Mouse (Mus musculus): Measurements from ENCODE around the gene Ccdc142.
A peak's percentile ranks its signal among the peaks of the same experiment; 100 is the strongest.

Gene Ccdc142

GRCm38 (mm10) chr6:83086121-83087035, 15.0 kb upstream of the Ccdc142 start, which contains the start of gene Lbx2:
Lbx2 (plus strand) TSS chr6:83086367.
- DNase-seq (ENCODE audit: low spot score): no peak

- no peak for DNase-seq (ENCODE audit: low spot score)
These were observed 14.0 kb upstream of the Ccdc142 start for GRCm38 (mm10) chr6:83087205-83087925.

GRCm38 (mm10) chr6:83087926-83088260, 13.5 kb upstream of the Ccdc142 start:
- no peak for DNase-seq (ENCODE audit: low spot score)

DNA sequence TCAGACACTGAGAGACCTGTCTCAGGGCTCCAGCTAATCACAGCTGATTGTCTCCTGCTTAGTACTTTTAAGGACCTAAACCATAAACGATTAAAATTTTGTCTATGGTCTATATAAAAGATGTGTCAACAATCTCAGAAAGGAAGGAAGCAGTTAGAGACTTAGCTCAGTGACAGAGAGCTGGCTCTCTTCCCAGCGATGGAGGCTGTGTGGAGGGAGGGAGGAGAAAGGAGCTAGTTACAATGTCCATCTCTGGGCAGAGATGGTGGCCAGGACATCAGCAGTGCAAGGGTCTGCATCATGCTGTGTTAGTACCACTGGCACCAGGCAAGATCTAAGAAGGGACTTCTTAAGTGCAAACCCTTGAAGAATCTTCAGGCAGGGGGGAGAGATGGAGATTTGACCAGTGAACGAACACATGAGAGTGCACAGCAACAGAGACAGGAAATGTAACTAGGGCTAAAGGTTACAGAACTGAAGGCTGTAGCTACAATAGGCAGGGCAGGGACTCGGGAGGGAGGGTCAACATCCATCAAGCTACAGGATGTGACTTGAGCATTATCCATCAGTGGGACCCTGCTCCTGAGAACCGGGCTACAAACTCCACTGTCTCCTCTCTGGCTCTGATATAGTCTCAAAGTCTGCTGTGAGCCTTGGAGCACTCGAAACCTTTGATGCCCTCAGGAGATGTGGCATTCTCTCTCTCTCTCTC, 8.8 kb upstream of the Ccdc142 start:
- no peak for DNase-seq (ENCODE audit: low spot score)

GRCm38 (mm10) chr6:83095968-83096367, 5.4 kb upstream of the Ccdc142 start:
- DNase-seq (ENCODE audit: low spot score): no peak

GRCm38 (mm10) chr6:83098411-83098810, 3.0 kb upstream of the Ccdc142 start:
- DNase-seq (ENCODE audit: low spot score): no peak

DNA sequence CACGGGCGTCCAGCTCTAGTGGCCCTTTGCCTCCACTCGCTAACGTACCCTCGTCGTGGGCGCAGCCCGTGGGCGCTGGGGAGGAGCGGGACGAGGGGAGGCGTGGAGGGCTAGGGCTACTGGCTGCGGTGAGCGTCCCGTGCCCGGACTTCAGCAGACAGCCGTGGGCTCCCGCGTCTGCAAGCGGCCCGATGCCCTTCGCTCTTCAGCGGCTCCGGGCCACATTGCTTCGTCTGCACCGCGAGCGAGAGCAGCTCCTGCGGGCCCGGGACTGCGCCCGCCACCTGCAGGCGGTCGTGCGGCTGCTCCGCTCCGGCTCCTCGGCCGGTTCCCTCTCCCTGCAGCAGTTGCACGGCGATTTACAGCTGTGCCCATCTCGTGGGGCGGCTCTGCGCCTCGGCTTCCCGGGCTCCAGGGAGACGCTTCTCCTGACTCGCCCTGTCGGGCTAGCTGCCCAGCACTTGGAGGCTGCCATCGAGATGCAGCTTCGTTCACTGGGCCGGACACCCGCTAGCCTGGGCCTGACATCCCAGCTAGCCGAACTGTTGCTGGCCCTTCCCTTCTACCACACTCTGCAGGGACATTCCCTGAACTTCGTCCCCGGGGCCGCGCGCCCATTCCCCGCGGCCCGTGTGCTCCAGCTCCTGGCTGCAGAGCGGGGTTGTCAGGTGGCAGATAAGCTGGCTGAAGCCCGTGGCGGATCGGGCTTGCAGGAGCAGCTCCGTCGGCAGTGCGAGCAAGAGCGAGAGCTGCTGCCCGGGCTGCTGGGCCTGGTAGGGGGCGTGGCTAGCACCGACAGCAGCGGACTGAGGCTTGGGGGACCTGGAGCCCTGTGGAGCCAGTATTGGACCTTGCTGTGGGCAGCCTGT, 521 bp downstream of the Ccdc142 start:
- peak; percentile 75 for DNase-seq (ENCODE audit: low spot score)

GRCm38 (mm10) chr6:83103130-83103650, 1.8 kb downstream of the Ccdc142 start:
- peak; percentile 87 for DNase-seq (ENCODE audit: low spot score)

- DNase-seq (ENCODE audit: low spot score): no peak
These were observed 2.8 kb downstream of the Ccdc142 start for GRCm38 (mm10) chr6:83104158-83104557.

DNA sequence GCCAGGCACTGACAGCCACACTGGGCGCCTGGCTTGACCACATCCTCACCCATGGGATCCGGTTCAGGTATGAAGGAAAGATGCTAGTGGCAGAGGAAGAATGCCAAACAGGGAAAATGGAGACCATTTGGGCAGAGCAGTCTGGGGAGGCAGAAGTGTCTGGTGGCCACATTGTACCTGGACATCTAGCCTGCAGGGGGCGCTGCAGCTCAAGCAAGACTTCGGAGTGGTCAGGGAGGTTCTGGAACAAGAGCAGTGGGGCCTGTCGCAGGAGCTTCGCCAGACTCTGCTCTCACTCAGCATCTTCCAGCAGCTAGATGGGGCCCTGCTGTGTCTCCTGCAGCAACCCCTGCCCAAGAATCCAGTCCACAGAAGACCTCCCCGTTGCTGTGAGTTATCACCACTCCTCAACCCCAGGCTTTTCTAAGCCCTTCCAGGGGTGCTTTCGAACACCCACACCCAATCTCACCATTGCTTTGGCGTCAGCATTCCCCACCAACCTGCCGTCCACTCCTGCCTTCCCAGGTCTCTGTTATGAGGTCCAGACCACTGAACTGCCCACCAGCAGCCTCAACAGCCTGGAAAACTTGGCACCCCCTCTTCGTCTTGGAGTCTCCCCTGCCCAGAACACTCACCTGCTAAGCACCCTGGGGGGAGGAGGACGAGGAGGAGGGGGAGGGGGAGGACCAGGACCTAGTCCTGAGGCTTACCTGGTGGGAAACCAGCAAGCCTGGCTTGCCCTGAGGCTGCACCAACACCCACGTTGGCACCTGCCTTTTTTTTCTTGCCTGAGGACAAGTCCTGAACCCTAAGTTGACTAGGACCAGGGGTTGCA, 6.4 kb downstream of the Ccdc142 start:
- no peak for DNase-seq (ENCODE audit: low spot score)

- peak; percentile 83 for DNase-seq (ENCODE audit: low spot score)
These were observed 7.6 kb downstream of the Ccdc142 start, which contains the start of gene Mrpl53 for GRCm38 (mm10) chr6:83108762-83109668. Mrpl53 (plus strand) TSS chr6:83109040.

DNA sequence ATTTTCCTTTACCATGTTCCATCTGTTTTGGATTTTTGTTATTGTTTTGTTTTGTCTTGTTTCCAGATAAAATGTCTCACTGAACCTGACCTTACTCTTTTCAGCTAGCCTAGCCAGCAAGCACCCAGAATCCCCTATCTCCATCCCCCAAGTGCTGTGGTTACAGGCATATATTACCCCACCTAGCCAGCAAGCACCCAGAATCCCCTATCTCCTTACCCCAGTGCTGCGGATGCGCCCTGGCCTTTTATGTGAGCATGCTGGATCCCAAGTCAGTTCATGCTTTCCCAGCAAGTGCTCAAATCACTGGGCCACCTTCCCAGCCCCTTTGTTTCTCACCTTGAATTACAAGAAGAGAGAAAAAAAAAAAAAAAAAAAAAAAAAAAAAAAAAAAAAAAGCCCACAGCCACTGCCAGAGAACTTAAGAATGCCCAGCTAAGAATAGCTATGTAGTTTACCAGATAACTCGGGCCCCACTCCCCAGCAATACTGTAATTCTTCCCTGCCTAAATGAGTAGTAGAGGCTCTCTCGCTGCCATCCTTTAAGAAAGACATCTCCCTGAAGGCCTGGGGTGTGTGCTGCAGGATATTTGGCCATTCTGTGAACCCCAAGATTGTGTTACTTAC, 10.2 kb downstream of the Ccdc142 start:
- DNase-seq (ENCODE audit: low spot score): no peak

- DNase-seq (ENCODE audit: low spot score): peak; percentile 92
These were observed 13.7 kb downstream of the Ccdc142 start, which contains the start of gene Mogs for GRCm38 (mm10) chr6:83115011-83115671. Mogs (plus strand) TSS chr6:83115496.

- DNase-seq (ENCODE audit: low spot score): no peak
These were observed 14.4 kb downstream of the Ccdc142 start for GRCm38 (mm10) chr6:83115682-83116372.

- no peak for DNase-seq (ENCODE audit: low spot score)
These were observed 15.2 kb downstream of the Ccdc142 start for GRCm38 (mm10) chr6:83116373-83117164.

GRCm38 (mm10) chr6:83117165-83117438, 15.7 kb downstream of the Ccdc142 start:
- DNase-seq (ENCODE audit: low spot score): no peak

DNA sequence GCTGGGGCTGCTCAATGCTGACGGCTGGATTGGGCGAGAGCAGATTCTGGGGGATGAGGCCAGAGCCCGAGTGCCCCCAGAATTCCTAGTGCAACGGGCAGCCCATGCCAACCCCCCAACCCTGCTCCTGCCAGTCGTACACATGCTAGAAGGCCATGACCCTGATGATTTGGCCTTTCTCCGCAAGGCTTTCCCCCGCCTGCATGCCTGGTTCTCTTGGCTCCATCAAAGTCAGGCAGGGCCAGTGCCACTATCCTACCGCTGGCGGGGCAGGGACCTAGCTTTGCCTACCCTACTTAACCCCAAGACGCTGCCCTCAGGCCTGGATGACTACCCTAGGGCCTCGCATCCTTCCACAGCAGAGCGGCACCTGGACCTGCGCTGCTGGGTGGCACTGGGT, 16.2 kb downstream of the Ccdc142 start:
- no peak for DNase-seq (ENCODE audit: low spot score)
